Mouse (Mus musculus): Measurements from ENCODE around the gene Lpin3. TPM values are rescaled to one million over a fixed set of nuclear protein-coding genes. Genes with fewer than 3 reads are reported as not detected.

The Lpin3 gene
- total RNA-seq, 2 experiments from 2014 or later = not detected

DNA sequence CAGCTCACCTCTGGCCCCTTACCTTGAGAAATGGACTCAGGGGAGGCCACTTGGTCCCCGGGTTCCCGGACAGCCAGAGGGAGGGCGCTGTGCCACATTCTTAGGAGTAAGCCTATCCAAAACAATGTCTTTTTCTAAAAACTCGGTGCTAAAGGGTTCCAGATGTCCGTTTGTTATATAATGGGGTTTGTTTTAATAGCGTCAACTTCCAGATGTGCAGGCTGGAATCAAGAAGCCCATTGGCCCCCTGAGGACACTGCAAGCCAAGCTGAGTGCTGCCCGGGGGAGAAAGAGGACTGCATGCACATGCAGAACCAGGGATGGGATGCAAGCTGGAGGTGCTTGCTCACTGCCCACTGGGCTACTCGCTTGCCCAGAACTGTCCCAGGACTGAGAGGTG, 51.9 kb downstream of the Lpin3 start:
- ATAC-seq (replicated peaks; ENCODE audit: poor library complexity) = no peak

DNA sequence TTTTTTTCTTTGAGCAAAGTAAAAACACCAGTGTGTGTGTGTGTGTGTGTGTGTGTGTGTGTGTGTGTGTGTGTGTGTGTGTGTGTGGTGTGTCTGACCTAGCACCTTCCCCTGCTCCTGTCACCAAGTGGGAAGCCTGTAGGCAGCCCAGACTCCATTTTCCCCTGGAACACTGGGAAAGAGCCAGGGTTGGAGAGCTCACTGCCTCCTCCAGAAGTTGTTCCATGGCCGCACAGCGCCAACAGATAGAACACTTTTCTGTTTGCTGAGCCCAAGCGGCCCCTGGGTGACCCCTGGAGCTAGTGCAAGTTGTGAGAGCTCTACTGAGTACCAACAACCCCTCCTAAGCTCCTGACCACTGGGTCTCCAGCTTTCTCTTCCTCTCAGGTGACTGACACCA, 52.5 kb downstream of the Lpin3 start:
- ATAC-seq (replicated peaks; ENCODE audit: poor library complexity) = no peak

DNA sequence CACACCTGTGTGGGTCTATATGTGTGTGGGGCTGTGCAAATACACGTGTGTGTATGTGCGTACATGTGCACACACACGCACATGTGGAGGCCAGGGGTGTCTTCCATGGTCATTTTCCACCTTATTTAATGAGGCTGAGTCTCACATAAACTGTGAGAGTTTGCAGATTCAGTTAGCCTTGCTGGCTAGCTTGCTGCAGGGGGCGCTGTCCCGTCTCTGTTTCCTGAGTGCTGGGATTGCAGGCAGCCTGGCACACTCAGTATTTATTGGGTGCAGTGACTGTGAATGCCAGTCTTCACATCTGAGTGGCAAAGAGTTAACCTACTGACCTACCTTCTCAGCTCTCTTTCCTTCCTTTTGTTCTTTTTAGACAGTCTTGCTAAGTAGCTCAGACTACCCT, 53.4 kb downstream of the Lpin3 start:
- ATAC-seq (replicated peaks; ENCODE audit: poor library complexity) = 0 out of 2 replicates have a peak, but pooled peaks have one; percentile 39

DNA sequence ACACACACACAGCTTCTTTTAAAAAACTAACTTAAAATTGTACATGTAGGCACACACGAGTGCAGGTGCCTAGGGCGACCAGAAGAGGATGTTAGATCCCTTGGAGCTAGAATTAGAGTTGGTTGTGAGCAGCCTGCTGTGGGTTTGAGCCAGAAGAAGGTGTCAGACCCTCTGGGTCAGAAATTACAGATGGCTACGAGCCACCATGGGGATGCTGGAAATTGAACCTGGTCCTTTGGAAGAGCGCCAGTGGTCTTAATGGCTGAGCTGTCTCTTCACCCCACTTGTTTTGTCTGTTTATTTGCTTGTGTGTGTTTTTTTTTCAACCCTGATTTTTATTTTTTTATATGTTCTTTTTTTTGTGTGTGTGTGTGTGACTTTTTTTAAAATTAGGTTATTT, 54.0 kb downstream of the Lpin3 start:
- ATAC-seq (replicated peaks; ENCODE audit: poor library complexity) = no peak

DNA sequence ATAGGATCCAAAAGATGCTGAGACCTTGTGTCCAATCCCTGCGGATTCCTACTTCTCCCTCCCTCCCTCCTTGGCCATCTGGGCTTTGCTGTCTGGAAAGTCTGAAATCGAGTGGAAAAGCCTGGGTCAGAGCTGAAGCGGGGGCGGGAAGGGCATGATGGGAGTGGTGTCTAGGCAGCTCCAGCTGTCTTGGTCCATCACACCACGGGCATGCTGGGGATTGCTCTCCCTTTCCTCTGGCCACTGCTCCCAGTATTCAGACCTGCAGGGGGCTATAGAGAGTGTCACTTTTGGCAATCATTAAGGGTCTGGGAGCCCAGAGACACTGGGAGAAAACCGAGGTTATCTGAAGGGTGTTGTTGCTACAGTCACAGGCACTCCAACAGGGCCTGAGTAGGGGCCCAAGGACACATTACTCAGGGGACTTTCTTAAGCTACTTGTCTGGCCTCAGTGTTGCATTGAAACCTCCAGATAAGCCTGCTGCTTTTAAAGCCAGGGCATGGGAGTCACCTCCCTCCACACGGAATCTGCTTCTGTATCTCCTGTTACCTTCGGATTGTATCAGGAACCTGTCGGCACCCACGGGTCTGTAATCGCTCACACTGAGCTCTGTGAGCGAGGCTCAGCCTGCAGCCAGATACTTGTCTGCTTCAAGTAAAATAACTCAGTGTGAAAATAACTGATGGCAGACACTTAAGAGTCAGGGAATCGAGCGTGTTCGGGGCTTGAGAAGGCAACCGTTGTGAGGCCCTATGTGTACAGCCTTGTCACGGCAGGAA, 60.6 kb downstream of the Lpin3 start:
- no peak for ATAC-seq (replicated peaks; ENCODE audit: poor library complexity)

DNA sequence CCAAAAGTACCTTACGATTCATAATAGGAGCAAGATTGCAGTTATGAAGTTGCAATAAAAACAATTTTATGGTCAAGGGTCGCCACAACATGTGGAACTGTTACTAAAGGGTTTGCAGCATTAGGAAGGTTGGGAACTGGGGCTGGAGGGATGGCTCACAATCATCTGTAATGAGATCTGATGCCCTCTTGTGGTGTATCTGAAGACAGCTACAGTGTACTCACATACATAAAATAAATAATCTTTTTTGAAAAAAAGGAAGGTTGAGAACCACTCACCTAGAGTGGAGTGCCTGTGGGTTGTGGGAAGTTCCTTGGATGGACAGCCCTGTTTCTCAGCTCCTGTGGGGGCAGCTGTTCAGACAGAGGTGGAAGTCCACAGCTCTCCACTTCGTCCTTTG, 62.0 kb downstream of the Lpin3 start:
- ATAC-seq (replicated peaks; ENCODE audit: poor library complexity) = 0 out of 2 replicates have a peak, but pooled peaks have one; percentile 15

DNA sequence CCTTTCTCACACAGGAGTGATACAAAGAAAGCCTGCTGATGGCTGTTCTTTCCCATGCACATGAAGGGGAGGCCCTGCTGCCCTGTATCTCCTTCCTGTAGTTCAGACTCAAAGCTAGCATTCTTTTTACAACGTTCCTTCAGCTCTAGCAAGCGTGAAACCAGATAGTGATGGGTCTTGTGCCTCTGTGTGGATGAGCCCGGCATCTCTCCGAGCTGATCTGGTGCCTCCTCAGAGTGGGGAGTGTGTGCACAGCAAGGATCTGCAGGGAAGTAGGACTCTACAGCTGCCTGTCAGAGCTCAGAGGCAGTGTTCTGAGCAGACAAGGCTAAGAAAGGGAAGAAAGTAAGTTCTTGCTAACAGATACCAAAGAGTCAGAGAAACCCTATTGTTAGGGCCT, 71.1 kb downstream of the Lpin3 start:
- ATAC-seq (replicated peaks; ENCODE audit: poor library complexity) = no peak

DNA sequence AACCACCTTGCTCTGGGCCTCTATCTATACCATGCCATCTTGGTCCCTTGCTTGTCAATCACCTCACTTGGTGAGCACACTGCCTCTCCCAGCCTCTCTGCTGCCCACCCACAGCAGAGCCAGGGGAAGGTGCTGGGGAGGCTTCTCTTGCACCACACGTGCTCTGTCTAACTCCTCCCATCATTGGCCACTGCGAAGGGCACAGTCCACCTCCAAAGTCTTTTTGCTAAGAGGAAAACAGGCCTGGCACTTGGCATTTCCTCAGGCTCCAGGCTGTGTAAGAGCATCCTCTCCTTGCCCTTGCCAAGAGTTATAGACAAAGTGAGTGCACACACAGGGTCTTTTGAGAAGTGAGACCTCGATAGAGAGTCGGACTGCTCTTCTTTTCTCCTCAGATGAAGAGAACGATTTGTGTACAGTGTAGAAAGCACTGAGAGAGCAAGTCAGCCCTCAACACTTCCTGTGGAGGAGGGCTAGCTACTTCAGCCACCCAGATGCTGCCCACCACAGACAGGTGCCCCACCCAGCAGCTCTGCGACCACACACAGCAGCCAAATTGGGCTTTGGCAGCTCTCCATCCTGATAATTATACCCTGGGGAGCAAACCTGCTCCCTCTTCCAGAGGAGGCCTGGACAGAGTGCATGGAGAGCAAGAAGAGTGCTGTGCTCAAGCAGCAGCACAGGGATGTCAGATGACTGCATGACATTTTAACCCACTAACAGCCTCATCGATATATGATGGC, 72.8 kb downstream of the Lpin3 start:
- ATAC-seq (replicated peaks; ENCODE audit: poor library complexity) = peak; percentile 27

DNA sequence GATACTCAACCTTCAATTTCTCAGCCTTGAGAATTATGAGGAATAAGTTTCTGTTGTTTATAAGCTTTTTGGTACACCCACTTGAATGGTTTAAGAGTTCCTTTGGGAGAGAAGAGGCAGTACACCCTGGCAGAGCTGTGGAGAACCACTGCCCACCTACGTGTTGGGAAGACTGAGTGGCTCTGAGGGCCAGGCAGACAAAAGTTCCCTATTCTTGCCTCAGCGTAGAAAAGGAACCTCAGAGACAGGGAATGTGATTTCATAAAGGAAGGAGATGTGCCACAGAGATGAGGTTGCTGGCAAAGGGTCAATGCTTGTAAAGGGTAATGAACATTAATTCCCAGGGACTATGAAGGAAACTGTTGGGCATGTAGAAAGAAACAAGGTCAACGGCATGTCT, 74.1 kb downstream of the Lpin3 start:
- ATAC-seq (replicated peaks; ENCODE audit: poor library complexity) = no peak

DNA sequence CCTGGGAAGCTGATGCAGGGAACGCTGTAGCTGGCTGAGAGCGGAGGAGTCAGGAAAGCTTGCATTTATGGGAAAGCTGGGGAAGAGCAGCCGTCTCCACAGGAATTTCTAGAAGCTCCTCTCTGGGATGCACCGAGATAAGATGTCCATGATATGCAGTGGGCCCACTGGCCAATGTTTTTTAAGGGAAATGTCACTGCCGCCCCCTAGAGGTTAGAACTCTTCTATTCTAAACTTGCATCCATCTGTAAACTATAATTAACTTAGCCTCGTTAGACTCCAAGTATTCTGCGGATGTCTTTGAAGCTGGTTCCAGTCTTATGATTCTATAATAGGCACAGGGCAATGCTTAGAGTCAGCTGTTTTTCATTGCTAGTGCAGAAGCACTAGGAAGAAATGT, 74.9 kb downstream of the Lpin3 start:
- peak; percentile 38; the same call in 1 of the 2 replicates for ATAC-seq (replicated peaks; ENCODE audit: poor library complexity)

Other genes with a start within 250 kb of the Lpin3 start
- gene Top1, start 234.8 kb upstream of the Lpin3 start, total RNA-seq (2015) = 119 and 120 TPM in 2 replicates
- gene Top1, start 234.8 kb upstream of the Lpin3 start, total RNA-seq (2017) = 149 and 151 TPM in 2 replicates
- gene Plcg1, start 149.4 kb upstream of the Lpin3 start, total RNA-seq (2015) = 5.8 and 9.7 TPM in 2 replicates
- 19.5 and 24.5 TPM in 2 replicates for gene Plcg1, start 149.4 kb upstream of the Lpin3 start, total RNA-seq (2017)
- 5.9 and 7.3 TPM in 2 replicates for gene Zhx3, start 7.7 kb upstream of the Lpin3 start, total RNA-seq (2015)
- gene Zhx3, start 7.7 kb upstream of the Lpin3 start, total RNA-seq (2017) = 3.1 and 8.3 TPM in 2 replicates
- not detected in 2 replicates for gene Emilin3, start 31.7 kb downstream of the Lpin3 start, total RNA-seq (2015)
- gene Emilin3, start 31.7 kb downstream of the Lpin3 start, total RNA-seq (2017) = not detected in 2 replicates
- gene Chd6, start 228.4 kb downstream of the Lpin3 start, total RNA-seq (2015) = 27.3 and 38.9 TPM in 2 replicates
- gene Chd6, start 228.4 kb downstream of the Lpin3 start, total RNA-seq (2017) = 24.5 and 40.9 TPM in 2 replicates

Data from megakaryocyte progenitor cell, adult 5-6 weeks (primary cell).